Mouse (Mus musculus) forebrain, embryonic 14.5 days (tissue): ENCODE data around the gene Tlk1. TPM values are rescaled to one million over a fixed set of nuclear protein-coding genes. Genes with fewer than 3 reads are reported as not detected.
A peak's percentile ranks its signal among the peaks of the same experiment; 100 is the strongest.

Experiments
- ATAC-seq: fragments of 200-750 bp; cut with Nextera tagmentation; 2 replicates; pipeline ENCODE4 v1.8.0; 2017; ENCODE audit warnings: mild to moderate bottlenecking, moderate library complexity
- DNase-seq: peaks from one replicate; pipeline ENCODE4 v3.0.0-alpha.2; 2015; ENCODE audit warnings: low spot score
- H3K27ac ChIP-seq: fragments of 300-500 bp; sonication (generic); 2 replicates; pipeline ENCODE4 v1.5.1; 2014; ENCODE audit warnings: low read depth, mild to moderate bottlenecking, control low read depth, low read length, moderate library complexity
- H3K27me3 ChIP-seq: fragments of 300-500 bp; sonication (generic); replicated peaks from 2 replicates; pipeline ENCODE4 v1.6.1; 2014; ENCODE audit warnings: low read length, control low read depth, mixed read lengths; ENCODE audit not compliant: control insufficient read depth, insufficient read depth
- H3K36me3 ChIP-seq: fragments of 300-500 bp; sonication (generic); 2 replicates; pipeline ENCODE4 v1.6.1; 2014; ENCODE audit warnings: low read length, control low read depth; ENCODE audit not compliant: control insufficient read depth, insufficient read depth
- H3K4me1 ChIP-seq: fragments of 300-500 bp; sonication (generic); 2 replicates; pipeline ENCODE4 v1.6.1; 2014; ENCODE audit warnings: antibody characterized with exemption, low read length, control low read depth; ENCODE audit not compliant: control insufficient read depth, insufficient read depth
- H3K4me2 ChIP-seq: fragments of 300-500 bp; sonication (generic); 2 replicates; pipeline ENCODE4 v1.6.1; 2014; ENCODE audit warnings: mild to moderate bottlenecking, control low read depth, low read length
- H3K4me3 ChIP-seq: fragments of 300-500 bp; sonication (generic); 2 replicates; pipeline ENCODE4 v1.5.1; 2014; ENCODE audit warnings: low read depth, low read length, control low read depth
- H3K9ac ChIP-seq: fragments of 300-500 bp; sonication (generic); 2 replicates; pipeline ENCODE4 v1.6.1; 2014; ENCODE audit warnings: mild to moderate bottlenecking, low read length, control low read depth, moderate library complexity
- H3K9me3 ChIP-seq: fragments of 300-500 bp; sonication (generic); replicated peaks from 2 replicates; pipeline ENCODE4 v1.6.1; 2016; ENCODE audit warnings: low read length, control low read depth, mixed read lengths; ENCODE audit not compliant: control insufficient read depth
- WGBS: fragments of 180-500 bp; shearing (Covaris S2); extraction: QIAGEN DNeasy Blood & Tissue Kit; methylation state at CpG from one replicate; pipeline ENCODE4 v1.1.7; 2014; 5-methylcytosine and 5-hydroxymethylcytosine counted together
- polyA plus RNA-seq: library from polyadenylated mRNA; unstranded; fragments of >200 nt; fragmentation: Nextera tagmentation; extraction: Ambion mirVana; gene quantifications from 2 replicates; pipeline ENCODE4 v1.2.1, GENCODE M21; 2014

Gene Tlk1
- polyA plus RNA-seq, 1 experiment from 2014 or later, result 23.5 TPM

DNA sequence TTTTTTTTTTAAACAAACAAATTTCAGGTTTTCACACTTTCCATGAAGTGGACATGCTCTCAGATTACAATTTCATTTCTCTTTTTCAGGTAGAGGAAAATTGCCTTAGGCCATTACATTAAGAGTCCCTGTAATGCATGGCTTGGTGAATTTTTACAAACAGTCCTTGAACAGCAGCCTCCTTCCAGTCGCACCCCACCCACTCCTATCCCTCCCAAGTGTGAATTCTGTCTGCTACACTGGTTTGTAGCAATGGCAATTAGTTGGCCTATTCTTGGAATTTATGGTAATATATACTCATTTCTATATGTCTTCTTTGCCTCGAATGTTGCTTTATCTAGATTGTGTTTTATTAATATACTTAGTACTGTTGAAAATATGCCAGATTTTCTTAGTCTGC lies 153.1 kb downstream of the Tlk1 start:
- Histone ChIP-seq H3K4me3 (no peak overlapping the region), H3K9ac (no peak overlapping the region), H3K27me3 (no peaks in the 10 kb centered on the region), H3K27ac (no peak overlapping the region), H3K36me3 (no peaks in the 10 kb centered on the region), H3K9me3 (no peaks in the 10 kb centered on the region), H3K4me1 (no peaks in the 10 kb centered on the region), H3K4me2 (no peak overlapping the region)
- 84% methylated on average over 2 of the region's 2 CpGs for WGBS
- ATAC-seq (no peak), DNase-seq (no peak)

DNA sequence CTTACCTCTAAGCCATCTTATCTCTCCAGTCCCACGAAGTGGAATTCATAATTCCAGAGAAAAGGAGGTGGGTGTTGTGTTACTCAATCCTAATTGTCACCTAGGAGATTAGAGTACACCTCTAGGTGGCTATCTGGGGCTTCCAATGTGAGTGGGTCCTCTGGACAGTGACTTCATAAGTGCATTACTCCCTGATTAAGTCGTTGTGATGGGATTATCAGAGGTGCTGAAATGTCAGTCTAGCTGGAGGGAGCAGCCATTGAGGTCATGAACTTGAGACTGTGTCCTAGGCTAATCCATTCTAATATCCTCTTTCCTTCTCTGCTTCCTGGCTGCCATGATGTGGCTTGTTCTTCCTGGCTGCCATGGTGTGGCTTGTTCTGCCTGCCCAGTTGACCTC lies 155.6 kb downstream of the Tlk1 start:
- Histone ChIP-seq H3K27me3 (no peaks in the 10 kb centered on the region), H3K4me2 (no peak overlapping the region), H3K4me1 (no peaks in the 10 kb centered on the region), H3K9ac (no peak overlapping the region), H3K36me3 (no peaks in the 10 kb centered on the region), H3K9me3 (no peaks in the 10 kb centered on the region), H3K4me3 (no peak overlapping the region), H3K27ac (no peak overlapping the region)
- DNase-seq (no peak), ATAC-seq (no peak)
- WGBS, result 82% methylated on average over 2 of the region's 2 CpGs

GRCm38 (mm10) chr2:70669241-70669640 lies 156.3 kb downstream of the Tlk1 start:
- H3K4me3 ChIP-seq, result no peak overlapping the region
- H3K4me1 ChIP-seq, result no peaks in the 10 kb centered on the region
- H3K36me3 ChIP-seq, result no peaks in the 10 kb centered on the region
- H3K27ac ChIP-seq, result no peak overlapping the region
- no peak overlapping the region for H3K4me2 ChIP-seq
- no peak for DNase-seq
- no peak for ATAC-seq
- no peaks in the 10 kb centered on the region for H3K9me3 ChIP-seq
- H3K27me3 ChIP-seq, result no peaks in the 10 kb centered on the region
- 80% methylated on average over 2 of the region's 2 CpGs for WGBS
- no peak overlapping the region for H3K9ac ChIP-seq

DNA sequence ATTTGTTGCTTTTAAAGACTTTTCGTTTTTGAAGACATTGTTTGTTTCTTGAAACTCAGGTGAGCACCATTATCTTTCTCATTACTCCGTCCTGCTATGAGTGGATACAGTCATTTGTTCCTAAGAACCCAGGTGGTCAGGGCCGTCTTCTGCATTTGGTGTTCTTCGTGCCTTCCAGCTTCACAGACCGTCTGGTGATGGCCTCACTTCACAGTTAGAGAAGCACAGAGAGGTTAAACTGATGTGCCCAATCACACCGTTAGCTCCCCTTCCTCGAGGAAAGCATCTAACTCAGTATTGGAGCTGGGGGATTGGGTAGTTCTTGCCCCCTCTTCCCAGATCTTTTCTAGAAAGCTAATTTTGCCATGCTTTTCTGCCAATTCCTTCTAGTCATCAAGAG lies 158.5 kb downstream of the Tlk1 start:
- H3K9ac ChIP-seq, result no peak overlapping the region
- no peaks in the 10 kb centered on the region for H3K27me3 ChIP-seq
- no peaks in the 10 kb centered on the region for H3K9me3 ChIP-seq
- WGBS, result 90% methylated on average over 7 of the region's 7 CpGs
- H3K27ac ChIP-seq, result no peak overlapping the region
- no peak overlapping the region for H3K4me2 ChIP-seq
- ATAC-seq, result no peak
- H3K4me1 ChIP-seq, result peaks cover 7% of the 10 kb centered on the region
- H3K4me3 ChIP-seq, result no peak overlapping the region
- DNase-seq, result no peak
- H3K36me3 ChIP-seq, result no peaks in the 10 kb centered on the region

DNA sequence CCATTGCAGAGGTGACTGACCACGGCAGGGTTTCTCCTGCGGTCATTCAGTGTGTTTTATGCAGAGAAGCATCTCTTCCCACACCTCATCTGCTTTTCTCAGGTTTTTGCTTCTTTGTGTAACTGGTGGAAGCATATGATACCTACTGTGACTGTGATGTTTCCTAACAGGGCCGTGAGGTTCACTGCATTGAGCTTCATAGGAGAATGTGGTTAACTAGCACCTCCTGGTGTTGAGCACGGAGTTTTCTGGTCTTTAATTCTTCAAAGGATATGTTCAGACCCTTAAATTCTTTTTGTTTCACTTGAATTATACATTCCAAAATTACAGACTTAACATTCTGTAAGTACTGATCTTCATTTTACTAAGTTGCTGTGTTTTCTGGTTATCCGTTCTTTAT lies 161.8 kb downstream of the Tlk1 start:
- 81% methylated on average over 5 of the region's 5 CpGs for WGBS
- Histone ChIP-seq H3K4me2 (no peak overlapping the region), H3K27ac (no peak overlapping the region), H3K27me3 (no peaks in the 10 kb centered on the region), H3K9ac (no peak overlapping the region), H3K36me3 (no peaks in the 10 kb centered on the region), H3K9me3 (no peaks in the 10 kb centered on the region), H3K4me1 (peaks cover 7% of the 10 kb centered on the region), H3K4me3 (no peak overlapping the region)
- ATAC-seq (no peak), DNase-seq (peak; percentile 22)

Other genes starting within 250 kb of the Tlk1 start
- gene Gorasp2, start 164.2 kb downstream of the Tlk1 start, polyA plus RNA-seq, result 128 and 130 TPM in 2 replicates
- 2.6 TPM in 2 replicates for gene Gm26558, start 163.6 kb downstream of the Tlk1 start, polyA plus RNA-seq
- gene Dcaf17, start 229.6 kb upstream of the Tlk1 start, polyA plus RNA-seq, result 23.6 and 26.9 TPM in 2 replicates
- 15.7 and 19.1 TPM in 2 replicates for gene Mettl8, start 229.9 kb upstream of the Tlk1 start, polyA plus RNA-seq